Mouse (Mus musculus) adrenal gland, postnatal 25 days (tissue): ENCODE data around the gene Cer1. TPM values are rescaled to one million over a fixed set of nuclear protein-coding genes. Genes with fewer than 3 reads are reported as not detected.

Experiments
- DNase-seq: peaks from one replicate; pipeline ENCODE4 v3.0.0; 2021; ENCODE audit warnings: mixed read lengths
- total RNA-seq: library from RNA; stranded (reverse); gene quantifications from 2 replicates; pipeline ENCODE4 v1.2.3, GENCODE M21; 2021

Gene Cer1
- total RNA-seq, 1 experiment from 2014 or later: not detected

DNA sequence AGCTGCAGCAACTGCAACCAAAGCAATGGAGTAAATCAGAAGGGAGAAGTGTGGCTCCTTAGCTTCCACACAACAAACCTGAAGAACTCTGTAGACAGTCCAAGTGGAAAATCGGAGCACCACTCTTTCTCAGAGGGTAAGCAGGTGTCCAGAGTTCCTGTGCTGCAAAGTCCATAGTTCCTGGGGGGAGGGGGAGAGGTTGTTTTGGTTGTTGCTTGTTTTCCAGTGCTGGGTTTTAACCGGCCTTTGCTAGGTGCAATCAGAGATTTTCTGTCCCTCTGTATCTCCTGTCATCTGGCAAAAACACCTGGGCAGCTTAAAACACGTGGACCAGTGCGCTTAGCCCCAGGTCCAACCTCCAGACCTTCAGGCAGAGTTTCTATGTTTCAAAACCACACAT lies 10.2 kb downstream of the Cer1 start:
- DNase-seq: no peak

DNA sequence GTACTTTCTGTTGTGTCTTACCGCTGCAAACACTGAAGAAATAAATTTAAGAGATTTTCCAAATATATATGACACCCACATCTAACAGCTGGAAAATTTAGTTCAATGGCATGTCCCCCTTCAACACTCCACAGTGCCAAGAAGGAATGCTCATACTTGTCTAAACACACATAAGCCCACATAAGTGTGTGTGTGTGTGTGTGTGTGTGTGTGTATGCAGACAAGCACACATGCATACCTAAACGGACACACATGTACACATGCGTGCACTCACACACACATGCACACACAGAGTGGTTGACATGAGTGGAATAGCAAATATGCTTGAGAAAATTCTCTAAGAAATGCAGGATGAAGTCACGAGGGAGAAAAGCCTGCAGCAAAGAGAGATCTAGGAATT lies 12.4 kb downstream of the Cer1 start:
- DNase-seq: no peak

DNA sequence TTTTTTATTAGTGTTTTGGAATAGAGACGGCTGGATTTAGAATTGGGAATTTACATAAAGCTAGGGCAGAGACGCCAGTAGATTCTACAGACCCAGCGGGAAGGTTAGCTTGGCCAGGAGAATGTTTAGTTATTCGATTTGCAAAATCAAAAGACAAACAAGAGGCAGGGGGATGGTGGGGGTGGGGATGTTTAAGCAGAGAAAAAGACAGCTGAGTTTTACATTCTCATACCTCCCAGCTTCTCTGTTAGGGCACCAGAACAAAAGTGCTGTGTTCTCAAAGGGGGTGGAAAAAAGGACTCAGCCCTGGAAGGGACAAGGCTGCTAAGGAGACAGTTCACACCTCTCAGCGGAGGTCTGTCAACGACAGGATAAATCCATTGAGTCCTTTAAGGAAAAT lies 12.8 kb downstream of the Cer1 start:
- DNase-seq: no peak

DNA sequence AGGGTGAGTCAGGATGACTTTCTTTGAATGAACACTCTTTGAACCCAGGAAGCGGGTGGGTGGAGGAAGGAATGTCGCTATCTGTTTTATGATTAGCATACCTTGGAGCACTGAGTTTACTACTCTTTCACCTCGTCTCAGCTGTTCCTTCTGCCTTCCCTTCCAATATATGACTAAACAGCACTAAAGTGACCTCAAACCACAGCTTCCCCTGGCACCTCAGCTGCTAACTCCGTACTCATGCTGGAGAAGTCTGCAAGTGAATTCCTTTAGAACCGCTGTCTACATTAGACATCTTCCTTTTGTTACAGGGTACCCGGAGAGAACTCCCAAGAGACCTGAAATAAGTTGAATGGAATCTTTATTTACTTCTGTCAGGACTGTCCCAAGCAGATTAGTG lies 14.0 kb downstream of the Cer1 start:
- no peak for DNase-seq

DNA sequence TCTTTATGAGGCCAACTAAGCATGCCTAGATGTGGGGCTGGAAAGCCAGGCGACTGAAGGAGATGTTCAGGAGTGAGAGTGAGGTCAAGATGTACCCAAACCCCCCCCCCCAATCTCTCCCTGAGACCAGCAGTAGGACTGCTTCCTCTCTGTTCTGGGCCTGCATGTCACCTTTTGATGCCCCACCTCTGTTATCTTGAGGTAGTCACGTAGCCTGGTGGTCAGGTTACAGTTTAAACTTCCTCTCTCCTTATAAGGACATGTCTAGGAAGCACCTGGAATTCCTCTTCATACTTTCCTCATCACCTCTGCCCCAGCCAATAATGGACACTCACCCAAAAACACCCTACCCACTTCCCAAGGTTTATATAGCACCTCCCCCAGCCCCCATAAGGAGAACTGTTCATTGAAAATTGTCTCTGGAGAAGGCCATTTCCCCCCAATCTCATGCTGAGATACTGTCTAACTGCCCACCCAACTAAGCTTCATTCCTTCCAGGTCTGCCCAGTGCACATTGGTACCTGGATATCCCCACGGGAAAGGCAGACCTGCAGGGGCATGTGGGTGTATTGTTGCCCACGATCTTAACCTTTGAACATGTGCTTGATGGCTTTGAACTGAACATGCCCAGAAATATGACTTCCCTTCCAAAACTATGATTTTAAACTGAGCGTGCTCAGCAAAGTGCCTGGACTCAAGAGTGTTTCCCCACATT lies 17.1 kb downstream of the Cer1 start:
- DNase-seq: no peak

DNA sequence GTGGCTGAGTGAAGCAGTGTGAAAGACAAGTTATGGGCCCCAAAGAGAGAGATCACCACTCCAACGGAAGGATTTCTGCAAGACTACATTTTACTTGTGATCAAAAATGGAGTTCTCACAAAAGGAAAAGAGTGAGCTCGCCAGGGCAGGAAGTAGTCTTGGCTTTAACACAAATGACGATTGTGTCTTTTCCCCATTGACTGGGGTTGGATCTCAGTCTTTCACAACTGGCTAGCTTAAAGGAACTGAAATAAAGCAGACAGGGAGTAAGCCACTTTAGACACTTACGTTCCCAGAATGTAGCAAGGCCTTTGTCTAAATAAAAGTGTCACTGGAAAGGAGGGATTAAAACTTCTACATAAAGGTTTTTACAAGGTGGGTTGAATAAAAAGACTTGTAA lies 17.8 kb downstream of the Cer1 start:
- no peak for DNase-seq

DNA sequence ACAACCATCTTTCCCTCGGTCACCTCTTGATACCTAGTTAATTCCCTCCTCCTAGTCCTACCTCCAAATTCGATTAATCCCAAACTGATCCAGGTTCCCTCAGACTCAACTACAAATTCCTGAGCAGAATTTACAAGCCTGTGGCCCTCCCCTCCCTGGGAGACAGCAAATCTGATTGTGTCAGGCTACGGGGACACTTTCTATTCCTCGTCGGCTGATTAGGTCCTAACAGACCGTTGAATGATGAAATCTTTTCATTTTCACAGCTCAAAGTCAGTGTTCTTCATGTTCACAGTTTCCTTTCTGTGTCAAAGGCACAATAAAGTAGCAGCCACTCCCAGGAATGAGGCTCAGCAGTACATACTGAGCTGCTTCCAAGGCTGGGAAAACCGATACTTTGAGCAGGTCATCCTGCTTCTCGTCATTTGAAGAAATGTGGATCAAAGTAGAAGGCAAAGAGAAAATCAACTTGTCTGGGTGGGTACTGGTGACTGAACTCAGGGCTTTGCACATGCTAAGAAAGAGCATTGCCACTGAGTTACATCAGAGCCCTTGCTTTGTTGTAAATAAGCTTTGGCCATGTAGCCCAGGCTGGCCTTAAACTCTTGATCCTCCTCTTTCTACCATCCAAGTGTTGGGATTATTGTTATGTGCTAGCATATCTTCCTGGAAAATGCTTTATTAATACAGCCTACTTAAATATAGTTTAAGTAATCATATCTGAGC lies 19.8 kb downstream of the Cer1 start:
- DNase-seq: no peak

DNA sequence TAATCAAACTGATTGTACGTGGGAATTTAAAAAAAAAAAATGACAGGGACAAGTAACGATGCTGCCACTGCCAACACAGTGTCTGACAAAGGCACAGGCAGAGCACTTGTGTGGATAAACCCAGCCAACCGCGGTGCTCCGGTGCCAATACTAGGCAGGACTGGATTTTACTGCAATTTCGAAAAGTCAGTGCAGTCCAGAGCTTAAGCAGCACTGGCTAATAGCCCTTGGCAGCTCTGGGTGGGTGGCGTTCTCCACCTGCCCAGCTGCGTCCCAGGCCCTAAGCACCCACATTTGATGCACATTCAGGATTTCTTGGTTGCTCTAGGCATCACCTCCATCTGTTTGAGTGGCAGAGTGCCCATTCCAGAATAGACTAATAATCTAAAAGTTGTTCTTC lies 21.6 kb downstream of the Cer1 start:
- DNase-seq: peak; percentile 8

DNA sequence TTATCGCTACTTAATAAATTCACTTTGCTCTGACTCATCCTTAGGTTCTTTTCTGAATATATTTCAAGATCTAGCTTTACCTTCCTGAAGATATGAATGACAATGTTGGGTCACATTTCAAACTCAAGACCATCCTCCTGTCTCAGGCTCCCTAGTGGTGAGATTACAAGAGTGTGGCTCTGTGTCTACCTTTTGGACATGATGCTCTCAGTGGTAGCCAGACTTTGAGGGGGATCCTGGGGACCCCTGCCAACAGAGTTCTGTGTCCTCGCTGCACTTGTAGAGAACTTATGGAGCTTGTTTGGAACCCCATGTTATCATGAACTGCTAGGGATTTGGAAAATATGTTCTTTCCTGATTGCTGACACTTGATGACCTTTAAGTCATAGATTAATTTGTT lies 23.5 kb downstream of the Cer1 start:
- no peak for DNase-seq

DNA sequence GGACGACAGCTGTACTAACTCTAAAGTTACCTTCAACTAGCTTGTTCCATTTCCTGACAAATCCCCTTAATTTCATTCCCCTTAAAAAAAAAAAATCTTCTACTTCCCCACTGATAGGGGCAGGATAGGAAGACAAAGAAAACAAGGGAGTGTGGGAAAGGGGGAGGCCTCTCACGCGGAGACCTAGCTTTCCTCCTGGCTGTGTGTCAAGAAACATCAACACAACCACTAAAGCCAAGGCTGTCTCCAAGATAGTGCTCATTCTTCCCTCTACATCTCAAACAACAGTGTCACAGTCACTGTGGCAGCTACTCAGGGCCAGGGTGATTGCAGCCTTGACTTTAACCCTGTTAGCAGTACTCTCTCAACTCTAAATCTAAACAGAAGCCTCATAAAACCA lies 24.4 kb downstream of the Cer1 start:
- no peak for DNase-seq

DNA sequence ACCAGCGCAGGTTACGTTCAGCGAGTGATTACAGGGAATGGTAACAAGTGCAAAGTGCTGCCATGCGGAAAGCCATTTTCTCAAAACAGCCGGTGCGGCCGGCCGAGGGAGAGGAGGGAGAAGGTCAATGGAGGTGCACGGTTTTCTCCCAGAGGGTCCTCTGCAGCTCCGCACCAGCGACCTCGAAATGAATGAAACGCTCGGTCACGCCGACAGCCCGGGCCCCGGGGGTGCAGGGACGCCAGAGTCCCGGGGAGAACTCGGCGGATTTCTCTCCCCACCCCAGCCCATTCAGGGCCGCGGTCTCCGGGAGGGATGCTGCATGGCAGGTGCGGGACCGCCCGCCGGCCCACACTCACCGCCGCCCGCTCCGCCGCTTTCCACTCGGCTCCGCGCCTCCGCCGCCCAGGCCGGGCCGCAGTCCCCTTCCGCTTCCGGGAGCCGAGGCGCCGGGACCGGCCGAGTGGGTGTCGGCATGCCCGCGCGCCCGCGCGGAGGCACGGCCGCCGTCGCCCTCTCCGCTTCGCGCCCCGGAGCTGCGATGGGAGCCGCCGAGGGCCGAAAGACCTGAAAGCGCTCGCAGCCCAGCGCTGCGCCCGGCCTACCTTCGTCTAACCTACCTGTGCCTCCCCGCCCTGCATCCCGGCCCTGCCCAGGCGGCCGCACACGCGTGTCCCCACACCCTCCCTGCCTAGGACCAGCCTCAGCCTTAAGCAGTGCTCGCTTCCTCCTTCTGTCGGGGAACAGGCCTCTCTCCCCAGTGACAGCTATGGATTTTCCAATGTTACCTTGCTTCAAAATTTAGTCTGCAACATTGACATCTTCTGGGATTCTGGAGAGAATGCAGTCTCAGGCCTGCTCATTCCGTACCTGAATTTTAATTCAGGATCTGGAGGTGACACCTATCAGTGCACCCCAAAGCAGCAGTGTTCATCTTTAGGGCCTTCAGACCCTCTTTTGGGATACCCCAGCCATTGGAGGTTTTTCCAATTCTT lies 25.5 kb downstream of the Cer1 start, which contains the start of gene Zdhhc21:
Zdhhc21 (minus strand) TSS at position 828 of the 995 bp plus-strand sequence.
- peak; percentile 84 for DNase-seq

DNA sequence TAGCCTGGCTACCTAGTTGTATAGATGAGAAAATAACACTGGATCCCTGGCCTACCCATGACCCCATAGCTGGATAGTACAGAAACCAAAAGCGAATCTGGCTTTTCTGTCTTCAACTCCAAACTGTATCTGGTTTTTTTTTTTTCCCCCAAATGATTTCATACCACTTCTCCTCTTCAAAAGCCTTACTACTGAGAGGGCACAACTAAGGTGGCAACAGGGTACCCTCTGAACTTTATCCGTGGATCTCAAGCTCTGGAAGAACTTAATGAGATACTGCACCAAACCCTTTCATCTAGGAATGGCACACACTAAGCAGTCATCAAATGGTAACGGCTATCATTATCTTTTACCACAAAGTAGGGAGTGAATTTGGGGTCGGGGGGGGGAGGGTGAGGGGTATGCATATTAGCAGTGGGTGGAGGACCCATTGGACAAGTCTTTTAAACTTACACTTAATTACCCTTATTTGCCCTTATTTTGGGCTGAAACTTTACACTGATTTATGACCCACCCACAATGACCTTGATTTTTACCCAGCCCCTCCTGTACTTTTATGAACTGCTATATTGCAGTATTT lies 26.4 kb downstream of the Cer1 start:
- DNase-seq: no peak

DNA sequence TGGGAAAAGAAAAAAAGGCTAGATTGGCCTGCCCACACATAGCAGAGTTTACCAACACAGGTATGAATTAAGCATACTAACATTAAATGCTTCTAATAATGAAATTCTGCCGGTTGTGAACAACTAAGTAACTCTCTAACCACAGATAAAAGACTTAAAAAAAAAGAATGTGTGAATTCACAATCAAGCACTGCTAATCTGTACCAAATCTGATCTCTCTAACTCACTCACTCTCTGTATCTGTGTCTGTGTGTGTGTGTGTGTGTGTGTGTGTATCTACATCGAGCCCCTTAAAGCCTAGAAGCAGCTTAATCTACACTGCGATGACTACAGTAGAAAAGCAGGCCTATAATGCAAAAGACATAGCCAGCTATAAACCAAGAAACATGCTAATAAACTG lies 28.0 kb downstream of the Cer1 start:
- DNase-seq: no peak

DNA sequence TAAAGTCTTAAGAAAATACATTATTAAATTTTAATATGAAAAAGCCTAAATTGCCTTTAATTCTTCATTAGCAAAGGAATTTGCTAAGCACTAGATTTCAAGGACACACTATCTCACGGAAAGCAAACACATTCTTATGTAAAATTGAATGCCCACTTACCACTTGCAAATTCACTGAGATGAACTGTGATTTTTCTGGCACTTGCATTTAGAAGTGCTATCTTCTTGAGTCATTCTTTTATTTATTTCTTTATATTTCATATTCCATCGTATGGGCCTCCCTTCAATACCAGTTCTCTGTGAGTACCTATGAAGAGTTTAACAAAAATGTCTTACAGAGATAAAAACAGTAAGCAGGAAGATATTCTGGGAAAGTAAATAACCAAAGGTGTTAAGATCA lies 31.1 kb downstream of the Cer1 start:
- no peak for DNase-seq

DNA sequence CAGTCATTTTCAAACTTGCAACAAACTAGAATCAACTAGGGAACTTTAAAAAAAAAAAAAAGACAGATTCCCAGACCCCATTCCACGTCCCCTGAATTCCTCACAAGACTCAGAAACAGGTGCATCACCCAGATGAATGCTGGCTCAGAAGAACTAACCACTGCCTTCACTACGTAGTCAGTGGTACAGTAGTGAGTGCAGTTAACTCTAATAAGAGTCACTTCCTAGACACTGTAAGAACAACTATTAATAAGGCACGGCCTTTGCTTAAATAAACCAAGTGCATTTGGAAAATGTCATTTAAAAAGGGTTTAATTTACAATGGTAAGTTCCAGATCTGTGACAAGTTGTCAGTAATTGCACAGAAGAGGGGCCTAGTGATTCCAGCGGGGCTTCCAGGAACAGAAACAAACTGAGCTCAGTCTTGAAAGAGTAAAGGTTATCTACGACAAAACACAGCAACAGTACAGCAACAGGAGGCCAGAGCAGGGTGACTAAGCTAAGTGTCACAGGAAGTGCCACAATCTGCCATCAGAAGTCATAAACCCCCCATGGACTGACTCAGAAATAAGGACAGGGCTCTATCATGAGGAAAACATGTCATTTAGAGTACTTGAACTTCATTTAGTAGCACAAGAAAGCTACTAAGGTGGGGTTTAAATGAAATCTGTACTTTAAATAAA lies 36.3 kb downstream of the Cer1 start:
- no peak for DNase-seq

DNA sequence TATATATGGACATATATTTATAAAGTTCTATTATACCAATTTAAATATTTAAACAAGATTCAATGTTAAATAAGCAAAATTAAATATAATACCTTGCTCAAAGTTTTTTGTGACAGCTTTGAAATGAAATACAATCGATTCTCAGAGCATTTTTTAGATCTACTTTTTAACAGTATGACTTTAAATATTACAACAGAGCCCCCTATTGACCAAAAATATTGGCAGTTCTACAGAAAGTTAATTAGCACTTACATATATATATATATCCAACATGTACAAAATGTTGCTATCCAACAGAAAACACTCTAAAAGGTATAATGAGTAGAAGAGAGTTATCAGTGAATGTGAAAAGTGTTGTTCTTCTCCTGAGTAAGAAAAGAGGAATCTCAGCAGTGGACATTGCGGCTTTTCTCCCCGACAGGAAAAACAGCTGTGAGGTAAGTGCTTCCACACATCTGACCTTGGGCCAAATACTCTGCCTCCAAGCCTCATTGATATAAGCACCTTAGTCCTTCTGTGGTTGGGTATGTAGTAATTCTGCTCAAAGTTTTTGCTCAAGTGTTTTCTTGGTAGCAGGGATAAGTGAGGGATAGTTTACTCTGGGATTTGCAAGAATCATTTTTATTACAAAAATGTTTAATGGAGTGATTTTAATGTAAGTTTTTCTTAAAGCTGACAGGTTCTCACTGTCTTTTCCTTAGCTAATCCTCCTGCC lies 47.3 kb downstream of the Cer1 start:
- no peak for DNase-seq

Other genes with a start within 250 kb of the Cer1 start
- 121 and 134 TPM in 2 replicates for gene Nfib, start 179.4 kb downstream of the Cer1 start, total RNA-seq
- gene Zdhhc21, start 25.2 kb downstream of the Cer1 start, total RNA-seq: 20.1 and 22.4 TPM in 2 replicates
- 0.95 and 1.6 TPM in 2 replicates for gene Frem1, start 167.2 kb upstream of the Cer1 start, total RNA-seq